Mouse (Mus musculus): Measurements from ENCODE around the gene Abcc5.

DNA sequence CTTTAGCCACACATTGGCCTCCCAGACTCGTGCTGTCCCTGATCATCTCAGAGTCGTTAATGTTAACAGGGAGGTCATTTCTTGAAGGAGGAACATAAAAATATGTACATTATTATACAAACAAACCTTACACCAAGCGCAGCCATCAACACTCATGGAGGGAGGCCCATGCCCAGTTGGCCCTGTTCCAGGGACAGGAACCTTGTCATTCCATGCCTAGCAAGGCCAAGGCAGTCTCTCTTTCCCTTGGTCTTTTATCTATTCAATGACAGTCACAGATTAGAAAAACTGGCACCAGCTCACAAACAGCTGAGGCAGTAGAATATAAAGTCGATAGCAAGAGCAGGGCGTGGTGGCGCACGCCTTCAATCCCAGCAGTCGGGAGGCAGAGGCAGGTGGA lies 48.0 kb upstream of the Abcc5 start:
- TF ChIP-seq CTCF (IDR thresholded peaks at IDR 0.05; ENCODE audit: extremely low read depth, insufficient read length, insufficient replicate concordance, low read depth, low read length) (no peak), POLR2A (IDR thresholded peaks at IDR 0.05; ENCODE audit: low read depth, low read length) (no peak)
